Mouse (Mus musculus): ENCODE measurements around the gene Tyk2.

GRCm38 (mm10) chr9:21134595-21135328, 3.7 kb upstream of the Tyk2 start:
- TF ChIP-seq CTCF (IDR thresholded peaks at IDR 0.05; ENCODE audit: control insufficient read depth, insufficient read depth, insufficient replicate concordance, low read depth, low read length) (no peak), POLR2A (IDR thresholded peaks at IDR 0.05; ENCODE audit: control insufficient read depth, low read depth, low read length) (no peak)

Measured in testis, adult 2 months (tissue).